Mouse (Mus musculus) liver, embryonic 14.5 days (tissue): ENCODE results near the gene Nubpl. TPM values are rescaled to one million over a fixed set of nuclear protein-coding genes. Genes with fewer than 3 reads are reported as not detected.

Source experiments
- ATAC-seq: fragments of 200-750 bp; cut with Nextera tagmentation; 2 replicates; pipeline ENCODE4 v1.8.0; 2017; ENCODE audit warnings: moderate number of reproducible peaks, mild to moderate bottlenecking, moderate library complexity; ENCODE audit not compliant: insufficient read depth
- DNase-seq, 3 experiments: peaks; one replicate each; pipeline ENCODE4 v3.0.0-alpha.2; 2012 to 2013; ENCODE audit warnings: low read depth in 3 of 3, low spot score in 3 of 3
- H3K27ac ChIP-seq: fragments of 300-500 bp; sonication (generic); 2 replicates; pipeline ENCODE4 v1.5.1; 2014; ENCODE audit warnings: moderate library complexity, mild to moderate bottlenecking, control low read depth, inconsistent platforms
- H3K27me3 ChIP-seq: fragments of 300-500 bp; sonication (generic); 2 replicates; pipeline ENCODE4 v1.6.1; 2014; ENCODE audit warnings: mild to moderate bottlenecking, low read length, moderate library complexity; ENCODE audit not compliant: control insufficient read depth, insufficient read depth
- H3K36me3 ChIP-seq: fragments of 300-500 bp; sonication (generic); replicated peaks from 2 replicates; pipeline ENCODE4 v1.6.1; 2014; ENCODE audit warnings: low read depth; ENCODE audit not compliant: control insufficient read depth, insufficient read depth
- H3K4me1 ChIP-seq, 2 experiments: fragments of 200-500 bp in 1 of 2; fragments of 300-500 bp in 1 of 2; sonication (generic) in 1 of 2; replicated peaks; 2 replicates each; pipeline ENCODE4 v1.6.1; 2012 to 2014; ENCODE audit warnings: antibody characterized with exemption in 1 of 2, inconsistent platforms in 1 of 2, low read length in 1 of 2; ENCODE audit not compliant: control insufficient read depth in 2 of 2, insufficient read depth in 2 of 2
- H3K4me2 ChIP-seq: fragments of 300-500 bp; sonication (generic); 2 replicates; pipeline ENCODE4 v1.6.1; 2014; ENCODE audit warnings: low read depth, mild to moderate bottlenecking, control low read depth, moderate library complexity
- H3K4me3 ChIP-seq, 2 experiments: fragments of 200-500 bp in 1 of 2; fragments of 300-500 bp in 1 of 2; sonication (generic) in 1 of 2; 2 replicates each; pipeline ENCODE4 v1.5.1; 2012 to 2014; ENCODE audit warnings: low read depth in 2 of 2, low read length in 2 of 2, mild to moderate bottlenecking in 2 of 2, control low read depth in 1 of 2, inconsistent platforms in 1 of 2, moderate library complexity in 1 of 2; ENCODE audit not compliant: insufficient read depth in 1 of 2
- H3K9ac ChIP-seq: fragments of 300-500 bp; sonication (generic); replicated peaks from 2 replicates; pipeline ENCODE4 v1.6.1; 2014; ENCODE audit warnings: mild to moderate bottlenecking, control low read depth, moderate library complexity
- H3K9me3 ChIP-seq: fragments of 300-500 bp; sonication (generic); 2 replicates; pipeline ENCODE4 v1.6.1; 2016; ENCODE audit warnings: low read length, mixed read lengths; ENCODE audit not compliant: control insufficient read depth
- CTCF ChIP-seq: IDR thresholded peaks from 2 replicates; pipeline ENCODE4 v1.5.1; 2016; ENCODE audit warnings: antibody characterized with exemption, low read depth, control low read depth
- EP300 ChIP-seq: IDR thresholded peaks from 2 replicates; pipeline ENCODE4 v1.6.1; 2016; ENCODE audit warnings: antibody characterized with exemption, low read depth
- WGBS: fragments of 180-500 bp; shearing (Covaris S2); extraction: QIAGEN DNeasy Blood & Tissue Kit; methylation state at CpG from one replicate; pipeline ENCODE4 v1.1.7; 2014; ENCODE audit not compliant: insufficient replicate concordance; 5-methylcytosine and 5-hydroxymethylcytosine counted together
- polyA plus RNA-seq, 2 experiments: library from polyadenylated mRNA; depleted of rRNA in 1 of 2; stranded (reverse) in 1 of 2; unstranded in 1 of 2; fragments of >200 nt; fragmentation: Nextera tagmentation in 1 of 2; extraction: Ambion mirVana in 1 of 2; gene quantifications; 2 replicates each; pipeline versions ENCODE4 v1.2.1 to v1.2.3; 2012 to 2014

The Nubpl gene
- polyA plus RNA-seq, 2 experiments, result 1.9 to 5.0 TPM

DNA sequence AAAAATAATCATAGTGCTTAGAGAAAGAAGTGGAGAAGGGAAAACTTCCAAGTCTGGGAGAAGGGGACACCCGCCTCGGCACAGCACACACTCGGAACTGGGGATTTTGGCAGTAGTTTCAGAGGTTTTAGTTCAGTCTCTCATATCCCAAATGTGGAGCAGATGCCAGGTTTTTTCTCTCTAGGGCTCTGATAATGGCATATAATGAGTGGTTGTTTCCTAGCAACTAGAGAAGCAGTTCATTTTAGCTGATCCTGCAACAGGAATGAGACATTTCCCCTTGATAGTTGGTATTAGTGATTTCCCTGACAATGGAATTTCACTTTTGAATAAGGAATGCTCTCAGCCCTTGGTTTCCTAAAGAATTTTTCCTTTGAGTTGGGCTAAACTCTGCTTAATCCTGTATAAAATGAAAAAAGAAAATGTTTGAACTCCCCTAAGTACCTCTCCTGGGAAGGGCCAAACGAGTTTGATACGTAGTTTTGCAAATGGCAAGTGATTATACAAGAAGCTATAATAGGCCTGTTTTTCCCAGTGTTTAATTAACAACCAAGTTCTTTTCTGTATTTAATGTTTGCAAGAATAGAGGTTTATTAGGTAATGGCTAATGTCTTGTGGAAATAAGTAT is 89.5 kb downstream of the Nubpl start:
- Histone ChIP-seq H3K9ac (no peak overlapping the region), H3K4me3 (no peak overlapping the region), H3K27me3 (no peaks in the 10 kb centered on the region), H3K36me3 (no peaks in the 10 kb centered on the region), H3K4me2 (no peak overlapping the region), H3K27ac (no peak overlapping the region), H3K9me3 (no peaks in the 10 kb centered on the region), H3K4me1 (no peaks in the 10 kb centered on the region)
- ATAC-seq (no peak), DNase-seq (no peak)
- TF ChIP-seq EP300, result no peak
- TF ChIP-seq CTCF, result no peak
- 74% methylated on average over 5 of the region's 5 CpGs for WGBS

DNA sequence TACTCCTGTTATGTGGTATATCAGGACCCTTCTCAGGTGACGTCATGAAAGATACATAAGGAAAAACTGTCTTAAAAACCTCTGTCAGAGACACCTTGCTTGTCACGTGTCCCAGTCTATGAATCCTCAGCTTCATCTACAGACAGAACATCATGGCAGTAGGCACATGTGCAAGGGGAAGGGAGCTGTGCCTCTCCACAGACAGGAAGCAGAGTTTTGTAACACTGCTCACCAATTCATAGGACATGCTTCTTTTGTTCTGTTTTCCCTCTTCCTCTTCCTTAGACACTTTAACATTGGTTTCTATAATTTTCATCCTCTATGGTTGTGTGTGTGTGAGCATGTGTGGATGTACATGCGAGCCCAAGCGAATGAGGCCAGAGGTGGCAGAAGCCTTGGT is 100.9 kb downstream of the Nubpl start:
- Histone ChIP-seq H3K27me3 (no peaks in the 10 kb centered on the region), H3K9me3 (no peaks in the 10 kb centered on the region), H3K36me3 (no peaks in the 10 kb centered on the region), H3K4me3 (no peak overlapping the region), H3K4me1 (no peaks in the 10 kb centered on the region), H3K4me2 (no peak overlapping the region), H3K9ac (no peak overlapping the region), H3K27ac (no peak overlapping the region)
- DNase-seq, result no peak
- ATAC-seq, result no peak
- 54% methylated on average over 4 of the region's 4 CpGs for WGBS
- TF ChIP-seq EP300, result no peak
- no peak for TF ChIP-seq CTCF

DNA sequence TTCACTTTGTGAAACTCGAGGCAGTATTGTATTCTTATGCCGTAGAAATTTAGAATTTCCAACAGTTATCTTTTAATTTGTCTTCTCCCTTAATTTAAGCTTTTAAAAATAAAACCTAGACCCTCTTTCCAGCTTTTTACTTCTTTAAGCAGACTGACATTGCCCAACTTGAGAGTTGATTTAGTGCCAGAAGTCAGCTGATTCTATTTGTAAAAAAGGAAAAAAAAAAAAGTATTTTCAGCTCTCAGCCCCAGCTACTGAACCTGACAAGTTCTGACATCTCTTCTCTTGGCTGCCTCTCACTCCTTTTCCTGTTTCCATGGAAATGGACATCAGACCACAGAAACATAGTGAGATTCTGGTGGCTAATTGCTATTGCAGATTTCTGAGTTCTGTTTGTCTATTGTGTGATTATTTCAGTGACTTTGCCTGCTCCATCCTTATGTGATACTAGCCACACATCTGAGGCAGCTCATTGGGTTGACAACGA is 111.6 kb downstream of the Nubpl start:
- 65% methylated on average over 3 of the region's 3 CpGs for WGBS
- DNase-seq (no peak), ATAC-seq (no peak)
- Histone ChIP-seq H3K9ac (no peak overlapping the region), H3K9me3 (no peaks in the 10 kb centered on the region), H3K36me3 (no peaks in the 10 kb centered on the region), H3K27ac (no peak overlapping the region), H3K4me3 (no peak overlapping the region), H3K27me3 (no peaks in the 10 kb centered on the region), H3K4me1 (no peaks in the 10 kb centered on the region), H3K4me2 (no peak overlapping the region)
- TF ChIP-seq CTCF, result no peak
- no peak for TF ChIP-seq EP300

DNA sequence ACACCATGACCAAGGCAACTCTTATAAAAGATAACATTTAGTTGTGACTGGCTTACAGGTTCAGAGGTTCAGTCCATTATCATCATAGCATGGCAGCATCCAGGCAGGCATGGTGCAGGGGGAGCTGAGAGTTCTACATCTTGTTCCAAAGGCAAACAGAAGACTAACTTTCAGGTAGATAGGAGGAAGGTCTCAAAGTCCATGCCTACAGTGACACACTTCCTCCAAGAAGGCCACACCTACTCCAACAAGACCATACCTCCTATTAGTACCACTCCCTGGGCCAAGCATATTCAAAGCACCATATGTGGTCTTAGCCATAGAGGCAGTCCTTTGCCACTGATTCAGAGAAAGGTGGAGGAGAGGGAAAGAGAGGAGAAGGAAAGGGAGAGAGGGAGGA is 113.6 kb downstream of the Nubpl start:
- DNase-seq (no peak), ATAC-seq (no peak)
- no peak for TF ChIP-seq CTCF
- TF ChIP-seq EP300, result no peak

DNA sequence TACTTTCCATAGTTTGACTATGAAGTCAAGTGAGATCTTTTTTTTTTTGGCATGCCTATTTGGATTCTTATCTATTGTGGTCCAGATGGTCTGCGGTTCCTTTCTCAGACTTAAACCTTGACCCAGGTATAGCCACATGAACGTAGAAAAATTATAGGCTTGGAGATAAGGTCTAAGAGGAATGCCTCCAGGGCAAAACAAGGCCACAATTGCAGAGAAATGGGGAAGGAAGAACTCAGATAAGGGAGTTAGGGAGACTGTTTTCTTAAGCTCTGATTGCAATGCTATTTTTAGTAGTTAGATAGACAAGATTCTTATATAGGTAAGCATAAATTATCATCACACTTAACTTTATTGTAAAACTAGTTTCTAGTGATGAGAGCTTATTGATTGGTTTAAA is 117.3 kb downstream of the Nubpl start:
- no peaks in the 10 kb centered on the region for H3K4me1 ChIP-seq
- WGBS, result 19% methylated on average over 2 of the region's 2 CpGs

More for the DNA sequence above, 113.6 kb downstream of the Nubpl start:
- no peak overlapping the region for H3K9ac ChIP-seq
- no peaks in the 10 kb centered on the region for H3K9me3 ChIP-seq
- H3K27ac ChIP-seq, result no peak overlapping the region
- H3K4me3 ChIP-seq, result no peak overlapping the region
- no peaks in the 10 kb centered on the region for H3K36me3 ChIP-seq
- H3K27me3 ChIP-seq, result no peaks in the 10 kb centered on the region
- H3K4me1 ChIP-seq, result no peaks in the 10 kb centered on the region
- no peak overlapping the region for H3K4me2 ChIP-seq

More for the DNA sequence above, 117.3 kb downstream of the Nubpl start:
- Histone ChIP-seq H3K4me3 (no peak overlapping the region), H3K36me3 (no peaks in the 10 kb centered on the region), H3K9ac (no peak overlapping the region), H3K9me3 (no peaks in the 10 kb centered on the region), H3K27ac (no peak overlapping the region), H3K27me3 (no peaks in the 10 kb centered on the region), H3K4me2 (no peak overlapping the region)
- TF ChIP-seq CTCF (no peak), EP300 (no peak)
- DNase-seq, result no peak
- no peak for ATAC-seq
